Mouse (Mus musculus): ENCODE measurements around the gene Smim17.

Gene Smim17

GRCm38 (mm10) chr7:6386995-6387394 is 11.5 kb upstream of the Smim17 start:
- no peak for TF ChIP-seq GATA4 (IDR thresholded peaks at IDR 0.05; ENCODE audit: insufficient replicate concordance, low read length)

GRCm38 (mm10) chr7:6388971-6389370 is 9.5 kb upstream of the Smim17 start:
- no peak for TF ChIP-seq GATA4 (IDR thresholded peaks at IDR 0.05; ENCODE audit: insufficient replicate concordance, low read length)

DNA sequence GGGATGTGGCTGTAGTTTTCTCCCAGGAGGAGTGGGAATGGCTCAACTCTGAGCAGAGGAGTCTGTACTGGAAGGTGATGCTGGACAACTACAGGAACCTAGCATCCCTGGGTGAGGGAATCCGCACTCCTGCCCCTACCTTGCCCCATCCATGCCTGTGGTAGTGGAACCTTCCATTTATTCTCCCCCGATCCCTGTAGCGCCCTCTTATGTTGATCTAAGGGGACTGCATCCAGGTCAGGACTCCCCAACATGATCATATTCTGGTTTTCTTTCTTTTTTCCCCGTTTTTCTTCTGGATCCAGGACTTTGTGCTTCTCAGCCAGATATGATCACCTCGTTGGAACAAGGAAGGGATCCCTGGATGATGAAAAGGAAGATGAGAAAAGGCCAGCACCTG is 9.1 kb upstream of the Smim17 start:
- TF ChIP-seq GATA4 (IDR thresholded peaks at IDR 0.05; ENCODE audit: insufficient replicate concordance, low read length), result no peak

DNA sequence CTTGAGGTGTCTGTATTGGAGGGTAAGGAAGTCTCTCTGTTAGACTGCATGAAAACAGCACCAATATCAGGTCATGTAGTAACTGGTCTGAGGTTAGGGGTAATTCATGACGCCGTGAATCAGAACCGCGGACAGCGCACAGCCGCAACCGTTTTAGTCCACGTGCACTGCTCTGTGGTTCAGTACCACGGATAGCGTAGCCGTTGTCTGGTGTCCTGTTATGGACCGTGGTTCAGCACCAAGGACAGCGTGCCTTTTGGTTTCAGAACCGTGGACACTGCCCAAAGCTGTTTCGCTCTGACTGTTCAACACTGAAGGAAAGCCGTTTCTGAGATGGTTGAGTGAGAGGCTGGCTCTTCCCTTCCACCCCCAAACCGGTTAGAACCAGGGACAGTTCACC is 11.5 kb downstream of the Smim17 start, which contains the start of gene Gm20715:
TSS of gene Gm20715 (plus strand) at position 235 of the 400 bp plus-strand sequence.
- TF ChIP-seq GATA4 (IDR thresholded peaks at IDR 0.05; ENCODE audit: insufficient replicate concordance, low read length), result peak; percentile 71; the same call in 1 of the 2 replicates

GRCm38 (mm10) chr7:6414626-6415441 is 16.3 kb downstream of the Smim17 start:
- no peak for TF ChIP-seq GATA4 (IDR thresholded peaks at IDR 0.05; ENCODE audit: insufficient replicate concordance, low read length)

DNA sequence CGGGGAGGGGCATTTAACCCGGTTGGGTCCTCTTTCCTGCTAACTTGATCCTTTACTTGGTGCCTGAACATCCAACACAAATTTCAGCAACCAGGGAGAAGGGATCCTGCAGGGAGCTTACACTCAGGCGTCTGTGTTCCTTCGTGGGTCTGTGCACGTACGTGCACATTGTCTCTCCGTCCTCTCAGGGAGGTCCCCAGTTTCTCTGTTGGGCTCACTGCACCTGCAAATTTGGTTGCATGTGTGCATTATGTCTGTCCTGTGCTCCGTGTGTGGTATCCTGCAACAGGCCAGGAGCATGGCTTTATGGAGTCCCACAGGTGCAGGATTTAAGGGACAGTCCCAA is 16.9 kb downstream of the Smim17 start:
- TF ChIP-seq GATA4 (IDR thresholded peaks at IDR 0.05; ENCODE audit: insufficient replicate concordance, low read length), result no peak

DNA sequence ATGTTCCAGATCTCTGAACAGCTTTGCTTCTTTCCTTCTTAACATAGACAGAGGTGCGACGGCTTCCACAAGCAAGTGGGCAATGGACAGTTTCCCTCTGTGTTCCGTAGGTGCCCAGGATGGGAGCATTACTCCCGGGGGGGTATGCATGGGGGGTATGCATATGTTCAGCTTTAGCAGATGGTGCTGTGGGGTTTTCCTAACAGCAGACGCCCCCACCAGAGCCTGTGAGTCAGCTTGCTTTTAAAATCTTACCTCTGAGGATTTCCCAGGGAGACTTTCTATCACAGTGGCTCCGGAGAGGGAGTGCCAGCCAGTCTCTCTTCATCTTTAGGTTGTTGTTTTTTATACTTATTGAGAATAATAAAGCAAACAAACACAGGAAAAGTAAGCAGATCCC is 21.4 kb downstream of the Smim17 start:
- TF ChIP-seq GATA4 (IDR thresholded peaks at IDR 0.05; ENCODE audit: insufficient replicate concordance, low read length), result no peak

GRCm38 (mm10) chr7:6429381-6429780 is 30.9 kb downstream of the Smim17 start:
- no peak for TF ChIP-seq GATA4 (IDR thresholded peaks at IDR 0.05; ENCODE audit: insufficient replicate concordance, low read length)

DNA sequence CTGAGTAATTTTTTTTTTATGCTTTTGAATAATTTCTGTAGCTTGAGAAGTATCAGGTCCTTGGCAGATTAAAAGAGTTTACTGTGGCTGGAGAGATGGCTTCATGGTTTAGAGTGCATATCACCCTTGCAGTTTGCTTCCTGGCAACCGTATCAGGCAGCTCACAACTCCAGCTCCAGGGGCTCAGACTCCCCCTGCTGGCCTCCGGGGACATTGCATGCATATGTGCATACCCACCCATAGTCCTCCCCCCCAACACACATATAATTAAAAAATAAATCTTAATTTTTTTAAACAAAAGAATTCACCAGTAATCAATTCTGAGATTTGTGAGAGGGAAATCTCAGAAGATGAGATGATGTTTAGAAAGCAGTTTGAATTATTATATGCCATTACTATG is 31.8 kb downstream of the Smim17 start:
- no peak for TF ChIP-seq GATA4 (IDR thresholded peaks at IDR 0.05; ENCODE audit: insufficient replicate concordance, low read length)

DNA sequence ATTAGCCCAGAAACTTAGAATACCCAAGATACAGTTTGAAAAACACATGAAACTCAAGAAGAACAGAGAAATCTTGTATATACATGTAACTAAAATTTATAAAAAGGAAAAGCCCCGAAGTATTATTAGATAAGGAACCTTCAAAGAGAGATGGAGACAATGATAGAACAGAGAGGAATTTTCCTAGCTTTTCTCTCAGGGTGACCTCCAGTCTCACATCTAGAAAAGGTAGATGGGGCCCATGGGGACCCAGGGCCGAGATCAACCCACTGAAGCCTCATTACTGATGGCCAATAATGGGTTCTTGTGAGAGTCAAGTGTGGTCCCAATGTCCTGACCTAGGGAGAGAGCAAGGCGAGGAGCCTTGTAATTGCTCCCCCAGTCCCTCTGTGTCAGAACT is 39.9 kb downstream of the Smim17 start, which contains the start of gene Olfr1344:
TSS of gene Olfr1344 (plus strand) at position 301 of the 400 bp plus-strand sequence.
- no peak for TF ChIP-seq GATA4 (IDR thresholded peaks at IDR 0.05; ENCODE audit: insufficient replicate concordance, low read length)

DNA sequence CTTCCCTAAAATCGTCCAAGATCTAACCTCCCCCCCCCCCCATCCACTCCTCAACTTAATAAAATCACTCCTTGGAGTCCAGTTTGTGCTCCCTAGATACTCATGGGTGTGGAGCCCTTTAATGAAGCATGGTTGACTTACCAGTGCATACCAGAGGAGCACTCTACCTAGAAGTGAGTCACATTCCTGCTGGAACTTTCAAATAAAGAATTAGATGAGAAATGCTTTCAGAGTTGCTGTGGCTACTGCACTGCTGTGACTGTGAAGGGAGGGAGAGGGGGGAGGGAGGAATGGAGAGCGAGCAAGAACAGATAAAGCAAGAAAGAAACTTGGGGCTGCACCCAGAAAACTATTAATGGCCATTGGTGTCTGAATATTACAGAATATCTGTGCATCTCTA is 42.7 kb downstream of the Smim17 start:
- TF ChIP-seq GATA4 (IDR thresholded peaks at IDR 0.05; ENCODE audit: insufficient replicate concordance, low read length), result no peak

- TF ChIP-seq GATA4 (IDR thresholded peaks at IDR 0.05; ENCODE audit: insufficient replicate concordance, low read length), result no peak
Measured at GRCm38 (mm10) chr7:6447771-6448170, 49.3 kb downstream of the Smim17 start.

- TF ChIP-seq GATA4 (IDR thresholded peaks at IDR 0.05; ENCODE audit: insufficient replicate concordance, low read length), result no peak
Measured at GRCm38 (mm10) chr7:6455868-6456267, 57.4 kb downstream of the Smim17 start, which contains the start of gene Olfr1336. TSS of gene Olfr1336 (plus strand) at chr7:6456168.

GRCm38 (mm10) chr7:6456399-6456798 is 57.9 kb downstream of the Smim17 start:
- no peak for TF ChIP-seq GATA4 (IDR thresholded peaks at IDR 0.05; ENCODE audit: insufficient replicate concordance, low read length)

GRCm38 (mm10) chr7:6466951-6467350 is 68.4 kb downstream of the Smim17 start, which contains the start of gene Olfr1346:
TSS of gene Olfr1346 (plus strand) at chr7:6467101.
- TF ChIP-seq GATA4 (IDR thresholded peaks at IDR 0.05; ENCODE audit: insufficient replicate concordance, low read length), result no peak

Measured in liver, adult (tissue).